Mouse (Mus musculus) kidney, postnatal 36 days (tissue): ENCODE measurements at regions not wholly inside any gene's neighbourhood (a gene's known extent, or its start where the extent isn't known, plus 50 kb on each side); places are given as distances from the start of the nearest gene placed in this dataset.

ENCODE experiments used
- DNase-seq, 2 experiments: peaks; one replicate each; pipeline ENCODE4 v3.0.0; 2021 to 2022; ENCODE audit warnings: mixed read lengths in 2 of 2

GRCm38 (mm10) chr1:126916369-126916768 is 85.8 kb upstream of the Nckap5 start:
- no peak for DNase-seq

GRCm38 (mm10) chr1:126911277-126912060 is 80.9 kb upstream of the Nckap5 start:
- DNase-seq: no peak

- DNase-seq: no peak
Measured at GRCm38 (mm10) chr1:126907417-126907816, 76.8 kb upstream of the Nckap5 start.

DNA sequence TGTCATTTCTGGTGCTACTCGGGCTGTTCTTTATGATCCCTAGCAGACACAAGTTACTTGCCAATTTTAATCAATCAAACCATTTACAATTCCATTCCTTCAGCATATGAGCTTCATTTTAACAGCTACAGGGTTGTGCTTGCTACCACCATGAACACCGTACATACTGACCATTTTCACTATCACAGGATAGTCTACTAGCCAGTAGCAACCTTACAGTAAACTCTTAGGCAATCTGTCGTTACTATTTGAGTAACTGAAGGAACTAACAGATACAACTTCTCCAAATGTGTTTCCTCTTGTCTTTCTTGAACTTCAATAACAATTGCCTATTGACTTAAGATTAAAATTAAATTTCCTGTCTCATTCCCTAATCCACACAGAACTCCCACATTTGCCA is 67.9 kb upstream of the Nckap5 start:
- no peak for DNase-seq

- no peak for DNase-seq
Measured at GRCm38 (mm10) chr1:126896895-126897294, 66.3 kb upstream of the Nckap5 start.

GRCm38 (mm10) chr1:126880801-126881200 is 50.2 kb upstream of the Nckap5 start:
- DNase-seq: no peak
